Comparison of ENCODE assay signal across 17 mouse cellular contexts in the genomic region with DNA sequence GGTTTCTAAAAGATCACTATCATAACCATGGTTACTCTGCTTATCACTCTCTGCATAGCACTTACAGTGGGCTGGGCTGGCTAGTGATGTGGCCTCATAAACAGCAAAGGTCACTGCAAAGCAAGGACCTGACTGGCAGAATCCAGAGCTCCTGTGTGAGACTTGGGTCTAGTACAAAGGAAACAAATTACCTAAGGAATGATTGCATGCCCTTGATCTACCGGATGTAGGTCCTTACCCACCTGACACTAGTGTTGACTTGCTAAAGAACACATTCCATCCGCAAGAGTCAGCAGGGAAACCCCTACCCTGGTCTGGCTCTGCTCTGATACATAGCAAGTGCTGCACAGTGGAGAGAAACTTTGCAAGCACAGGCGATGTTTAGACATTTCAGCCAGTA.
DNase-seq lines count a peak whose midpoint lies in the region; ATAC-seq and TF ChIP-seq lines count a peak whose summit lies in the region.
"Had no signal": no experiment of that assay in that cellular context is flagged by ENCODE, and none has a peak within 500 bp of the region (broad histone marks: within the 10 kb centered on the region; RNA-seq: fewer than 3 reads in every experiment).

No protein-coding gene starts in this region.

- 31% methylated on average over 3 of the region's 3 CpGs for WGBS in heart, embryonic 15.5 days
- WGBS in midbrain, postnatal 0 days, result 90% methylated on average over 3 of the region's 3 CpGs

- H3K4me1 ChIP-seq in heart, embryonic 15.5 days (replicated peaks), result peaks cover 4% of the 10 kb centered on the region; the same call in 1 of the 2 replicates
- no peaks in the 10 kb centered on the region for H3K4me1 ChIP-seq in midbrain, postnatal 0 days (ENCODE audit: insufficient read depth, low read length)
- H3K4me1 ChIP-seq: limb, embryonic 13.5 days; midbrain, embryonic 13.5 days had no signal

- no peak overlapping the region for H3K27ac ChIP-seq in heart, embryonic 15.5 days
- H3K27ac ChIP-seq in midbrain, postnatal 0 days (ENCODE audit: low read depth, low read length), result no peak overlapping the region
- H3K27ac ChIP-seq: embryonic facial prominence, embryonic 15.5 days; gastrocnemius, adult 2 months; hindbrain, postnatal 0 days; limb, embryonic 13.5 days; midbrain, embryonic 13.5 days had no signal

- no peak overlapping the region for H3K4me2 ChIP-seq in heart, embryonic 15.5 days
- no peak overlapping the region for H3K4me2 ChIP-seq in midbrain, postnatal 0 days (ENCODE audit: low read depth, low read length, poor library complexity, severe bottlenecking)
- H3K4me2 ChIP-seq: embryonic facial prominence, embryonic 15.5 days; limb, embryonic 13.5 days; midbrain, embryonic 13.5 days had no signal

- no peak for TF ChIP-seq CTCF in midbrain, postnatal 0 days (IDR thresholded peaks at IDR 0.05)

- no peaks in the 10 kb centered on the region for H3K27me3 ChIP-seq in heart, embryonic 15.5 days
- H3K27me3 ChIP-seq in midbrain, postnatal 0 days (ENCODE audit: insufficient read depth, low read length), result no peaks in the 10 kb centered on the region
- H3K27me3 ChIP-seq: embryonic facial prominence, embryonic 15.5 days; limb, embryonic 13.5 days; midbrain, embryonic 13.5 days had no signal

- H3K9ac ChIP-seq in heart, embryonic 15.5 days, result no peak overlapping the region
- no peak overlapping the region for H3K9ac ChIP-seq in midbrain, postnatal 0 days (replicated peaks; ENCODE audit: low read length, poor library complexity, severe bottlenecking)
- H3K9ac ChIP-seq: embryonic facial prominence, embryonic 15.5 days; limb, embryonic 13.5 days; midbrain, embryonic 13.5 days had no signal

- no peaks in the 10 kb centered on the region for H3K9me3 ChIP-seq in heart, embryonic 15.5 days (replicated peaks)
- H3K9me3 ChIP-seq in midbrain, postnatal 0 days (ENCODE audit: low read length), result no peaks in the 10 kb centered on the region
- H3K9me3 ChIP-seq: embryonic facial prominence, embryonic 15.5 days; limb, embryonic 13.5 days; midbrain, embryonic 13.5 days had no signal

- ATAC-seq in heart, embryonic 15.5 days (replicated peaks; ENCODE audit: insufficient number of reproducible peaks, insufficient read depth, low FRiP score, low read depth), result 0 out of 2 replicates have a peak, but pooled peaks have one; percentile 35
- no peak for ATAC-seq in midbrain, postnatal 0 days (ENCODE audit: low FRiP score)
- ATAC-seq: forebrain, embryonic 14.5 days; hindbrain, postnatal 0 days; midbrain, embryonic 13.5 days had no signal

- no peak overlapping the region for H3K4me3 ChIP-seq in heart, embryonic 15.5 days
- H3K4me3 ChIP-seq in midbrain, postnatal 0 days (ENCODE audit: low read depth, low read length), result no peak overlapping the region
- H3K4me3 ChIP-seq: embryonic facial prominence, embryonic 15.5 days; gastrocnemius, adult 2 months; limb, embryonic 13.5 days; midbrain, embryonic 13.5 days had no signal

- no peak for DNase-seq in heart, adult 18-20 months
- DNase-seq in 3T3-L1 (ENCODE audit: low read depth, low spot score), result peak; percentile 71
- DNase-seq in fibroblast of lung, adult 2 months (ENCODE audit: low read depth), result peak; percentile 18
- DNase-seq in lung, postnatal 14 days, result peak; percentile 10
- DNase-seq in right cerebral cortex, adult 18-20 months, result no peak
- no peak for DNase-seq in layer of hippocampus, postnatal 25 days (ENCODE audit: extremely low spot score in 1 of 2, low spot score in 1 of 2)
- DNase-seq in midbrain, postnatal 0 days (ENCODE audit: low spot score), result no peak
- DNase-seq: cerebellum, adult 11-12 months; gastrocnemius, adult 2 months; thymus, postnatal 36 days had no signal

- no peaks in the 10 kb centered on the region for H3K36me3 ChIP-seq in heart, embryonic 15.5 days
- no peaks in the 10 kb centered on the region for H3K36me3 ChIP-seq in midbrain, postnatal 0 days (ENCODE audit: insufficient read depth, low read length)
- H3K36me3 ChIP-seq: embryonic facial prominence, embryonic 15.5 days; G1E; limb, embryonic 13.5 days; midbrain, embryonic 13.5 days had no signal

Comparison
In these comparisons a context has a peak if more than half of its experiments do, and no peak if none do; other contexts are left out.
1. DNase-seq: peak in 3T3-L1 (single experiment), fibroblast of lung, adult 2 months (single experiment) and lung, postnatal 14 days (single experiment); none in heart, adult 18-20 months (0 of 2), right cerebral cortex, adult 18-20 months (single experiment), layer of hippocampus, postnatal 25 days (0 of 2) and midbrain, postnatal 0 days (single experiment).